Mouse (Mus musculus): ENCODE measurements around the gene Pik3r1. TPM values are rescaled to one million over a fixed set of nuclear protein-coding genes. Genes with fewer than 3 reads are reported as not detected.
A peak's percentile ranks its signal among the peaks of the same experiment; 100 is the strongest.

The Pik3r1 gene
- total and polyA plus RNA-seq, 3 experiments = 13.4 to 125 (median 71.0) TPM

GRCm38 (mm10) chr13:101709788-101710187 is 58.2 kb downstream of the Pik3r1 start:
- DNase-seq = no peak

- no peak for DNase-seq
Measured at GRCm38 (mm10) chr13:101707226-101707625, 60.8 kb downstream of the Pik3r1 start.

GRCm38 (mm10) chr13:101706426-101706825 is 61.6 kb downstream of the Pik3r1 start:
- no peak for DNase-seq

- no peak for DNase-seq
Measured at GRCm38 (mm10) chr13:101702096-101702775, 65.8 kb downstream of the Pik3r1 start.

GRCm38 (mm10) chr13:101701632-101702031 is 66.4 kb downstream of the Pik3r1 start:
- DNase-seq = no peak

- DNase-seq = no peak
Measured at GRCm38 (mm10) chr13:101699742-101700141, 68.3 kb downstream of the Pik3r1 start.

- DNase-seq = no peak
Measured at GRCm38 (mm10) chr13:101697966-101698365, 70.1 kb downstream of the Pik3r1 start.

- DNase-seq = no peak
Measured at GRCm38 (mm10) chr13:101697461-101697860, 70.6 kb downstream of the Pik3r1 start.

GRCm38 (mm10) chr13:101696827-101697226 is 71.2 kb downstream of the Pik3r1 start:
- no peak for DNase-seq

- DNase-seq = no peak
Measured at GRCm38 (mm10) chr13:101696316-101696715, 71.7 kb downstream of the Pik3r1 start.

GRCm38 (mm10) chr13:101695876-101696275 is 72.1 kb downstream of the Pik3r1 start:
- peak; percentile 82 for DNase-seq

GRCm38 (mm10) chr13:101694496-101695251 is 73.3 kb downstream of the Pik3r1 start:
- DNase-seq = peak; percentile 73

GRCm38 (mm10) chr13:101693967-101694495 is 74.0 kb downstream of the Pik3r1 start:
- peak; percentile 75 for DNase-seq

GRCm38 (mm10) chr13:101692866-101693691 is 74.9 kb downstream of the Pik3r1 start:
- no peak for DNase-seq

- peak; percentile 41 for DNase-seq
Measured at GRCm38 (mm10) chr13:101692239-101692784, 75.7 kb downstream of the Pik3r1 start.

GRCm38 (mm10) chr13:101691669-101692068 is 76.3 kb downstream of the Pik3r1 start:
- DNase-seq = no peak

- DNase-seq = no peak
Measured at GRCm38 (mm10) chr13:101690911-101691655, 76.9 kb downstream of the Pik3r1 start.

GRCm38 (mm10) chr13:101690167-101690566 is 77.8 kb downstream of the Pik3r1 start:
- DNase-seq = peak; percentile 55

- DNase-seq = no peak
Measured at GRCm38 (mm10) chr13:101686256-101686655, 81.8 kb downstream of the Pik3r1 start.

- no peak for DNase-seq
Measured at GRCm38 (mm10) chr13:101684706-101685105, 83.3 kb downstream of the Pik3r1 start.

- no peak for DNase-seq
Measured at GRCm38 (mm10) chr13:101682378-101682777, 85.6 kb downstream of the Pik3r1 start.
